In the genomic region with DNA sequence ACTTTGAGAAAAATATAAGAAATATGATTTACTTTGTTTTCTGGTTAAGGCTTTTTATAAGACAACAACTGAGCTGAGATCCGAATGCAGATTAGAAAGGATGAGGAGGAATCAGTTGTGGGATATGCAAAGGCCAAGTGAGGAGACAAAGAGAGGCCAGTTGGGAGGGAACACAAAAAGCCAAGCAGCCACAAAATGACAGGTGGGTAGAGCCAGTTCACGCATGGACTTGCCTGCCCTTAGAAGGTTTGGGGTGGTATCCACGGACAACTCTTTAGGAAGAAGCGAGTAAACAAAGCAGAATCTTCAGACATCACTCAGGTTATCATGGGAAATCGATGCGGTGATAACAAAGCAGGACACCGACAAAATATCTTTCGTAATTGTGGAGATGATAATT, we compare ENCODE assay signal across 28 mouse cellular contexts.
"Had no signal": no experiment of that assay in that cellular context is flagged by ENCODE, and none has a peak within 500 bp of the region (broad histone marks: within the 10 kb centered on the region; RNA-seq: fewer than 3 reads in every experiment).

No protein-coding gene starts in this region.

- DNase-seq: forebrain, postnatal 0 days; gastrocnemius, postnatal 14 days; gastrocnemius, postnatal 36 days; heart, adult 18-20 months; heart, postnatal 14 days; kidney, adult 11 months; kidney, adult 2 months; kidney, adult 9 months; kidney, postnatal 14 days; kidney, postnatal 36 days; layer of hippocampus, adult 9-11 months; layer of hippocampus, postnatal 36 days; liver; liver, embryonic 13.5 days; liver, postnatal 0 days had no signal

- H3K27ac ChIP-seq: forebrain, embryonic 15.5 days; hindbrain, embryonic 13.5 days; hindbrain, embryonic 15.5 days; hindbrain, postnatal 0 days; kidney, embryonic 15.5 days; kidney, postnatal 0 days; left cerebral cortex, adult 2 months; limb, embryonic 10.5 days; limb, embryonic 12.5 days; liver, embryonic 13.5 days; liver, embryonic 15.5 days had no signal

- ATAC-seq: forebrain, embryonic 15.5 days; forebrain, postnatal 0 days; hindbrain, postnatal 0 days; intestine, embryonic 16.5 days; liver, postnatal 0 days had no signal

- H3K9ac ChIP-seq: forebrain, embryonic 15.5 days; forebrain, postnatal 0 days; hindbrain, embryonic 13.5 days; hindbrain, embryonic 15.5 days; kidney, embryonic 15.5 days; limb, embryonic 12.5 days; liver, embryonic 13.5 days; liver, embryonic 15.5 days; liver, postnatal 0 days had no signal

- H3K27me3 ChIP-seq: forebrain, embryonic 15.5 days; hindbrain, embryonic 13.5 days; hindbrain, embryonic 15.5 days; kidney, embryonic 15.5 days; limb, embryonic 12.5 days; liver, embryonic 13.5 days; liver, embryonic 15.5 days had no signal

- H3K4me2 ChIP-seq: forebrain, embryonic 15.5 days; heart, embryonic 11.5 days; hindbrain, embryonic 13.5 days; hindbrain, embryonic 15.5 days; kidney, embryonic 15.5 days; limb, embryonic 12.5 days; liver, embryonic 11.5 days; liver, embryonic 13.5 days; liver, embryonic 15.5 days had no signal

- H3K9me3 ChIP-seq: forebrain, embryonic 15.5 days; hindbrain, embryonic 13.5 days; hindbrain, embryonic 15.5 days; kidney, embryonic 15.5 days; limb, embryonic 10.5 days; limb, embryonic 12.5 days; liver, embryonic 13.5 days; liver, embryonic 15.5 days had no signal

- H3K36me3 ChIP-seq: forebrain, embryonic 15.5 days; hindbrain, embryonic 13.5 days; hindbrain, embryonic 15.5 days; kidney, embryonic 15.5 days; limb, embryonic 10.5 days; limb, embryonic 12.5 days; liver, embryonic 13.5 days; liver, embryonic 15.5 days had no signal

- H3K4me1 ChIP-seq: hindbrain, embryonic 15.5 days; liver, embryonic 13.5 days; liver, embryonic 15.5 days had no signal

- H3K4me3 ChIP-seq: forebrain, embryonic 15.5 days; hindbrain, embryonic 13.5 days; hindbrain, embryonic 15.5 days; kidney, embryonic 15.5 days; left cerebral cortex, adult 2 months; limb, embryonic 10.5 days; limb, embryonic 12.5 days; liver, embryonic 13.5 days; liver, embryonic 15.5 days had no signal
